Mouse (Mus musculus): ENCODE data around the gene 4930519G04Rik.

DNA sequence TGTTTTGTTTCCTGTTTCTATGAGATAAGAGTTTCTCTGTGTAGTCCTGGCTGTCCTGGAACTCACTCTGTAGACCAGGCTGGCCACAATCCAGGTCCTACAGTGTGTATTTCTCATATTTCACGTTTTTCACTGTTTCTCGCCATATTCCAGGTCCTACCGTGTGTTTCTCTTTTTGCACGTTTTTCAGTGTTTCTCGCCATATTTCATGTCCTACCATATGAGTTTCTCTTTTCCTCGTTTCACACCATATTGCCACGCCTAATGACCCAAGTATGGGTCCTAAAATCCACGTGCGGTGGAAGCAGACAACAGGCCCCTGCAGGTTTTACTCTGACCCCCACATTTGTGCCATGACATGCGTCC lies 68.9 kb downstream of the 4930519G04Rik start:
- no peak for TF ChIP-seq TAL1 (IDR thresholded peaks at IDR 0.05; ENCODE audit: low read length)
- no peak for TF ChIP-seq GATA1 (IDR thresholded peaks at IDR 0.05; ENCODE audit: low read length)

Data from erythroblast, embryonic 14.5 days (primary cell).